Mouse (Mus musculus) spleen, adult 2 months (tissue): ENCODE measurements around the gene Tenm3. TPM values are rescaled to one million over a fixed set of nuclear protein-coding genes. Genes with fewer than 3 reads are reported as not detected.

Experiments used
- DNase-seq, 2 experiments: peaks; one replicate each; pipeline versions ENCODE4 v3.0.0 to v3.0.0-alpha.2; 2012 to 2021; ENCODE audit warnings: low spot score in 2 of 2, low read depth in 1 of 2
- H3K27ac ChIP-seq: fragments of 200-500 bp; 2 replicates; pipeline ENCODE4 v1.5.1; 2012; ENCODE audit warnings: low read length, inconsistent platforms; ENCODE audit not compliant: insufficient read depth
- H3K27me3 ChIP-seq: fragments of 200-500 bp; 2 replicates; pipeline ENCODE4 v1.6.1; 2012; ENCODE audit warnings: mild to moderate bottlenecking, moderate library complexity, low read length, inconsistent platforms; ENCODE audit not compliant: control insufficient read depth, insufficient read depth
- H3K36me3 ChIP-seq: fragments of 200-500 bp; 2 replicates; pipeline ENCODE4 v1.6.1; 2012; ENCODE audit warnings: mild to moderate bottlenecking, low read length, inconsistent platforms; ENCODE audit not compliant: control insufficient read depth, insufficient read depth
- H3K4me1 ChIP-seq: fragments of 200-500 bp; 2 replicates; pipeline ENCODE4 v1.6.1; 2011; ENCODE audit warnings: inconsistent platforms; ENCODE audit not compliant: control insufficient read depth, insufficient read depth, insufficient read length
- H3K4me3 ChIP-seq: fragments of 200-500 bp; 2 replicates; pipeline ENCODE4 v1.5.1; 2011; ENCODE audit warnings: mild to moderate bottlenecking, inconsistent platforms; ENCODE audit not compliant: insufficient read depth, insufficient read length; ENCODE audit errors: extremely low read depth
- CTCF ChIP-seq: fragments of 200-500 bp; IDR thresholded peaks from 2 replicates; pipeline ENCODE4 v1.5.1; 2011; ENCODE audit warnings: mild to moderate bottlenecking, inconsistent platforms; ENCODE audit not compliant: insufficient read depth, insufficient read length, insufficient replicate concordance; ENCODE audit errors: extremely low read depth
- POLR2A ChIP-seq: fragments of 200-500 bp; IDR thresholded peaks from 2 replicates; pipeline ENCODE4 v1.6.1; 2011; ENCODE audit warnings: low read depth, low read length, inconsistent platforms
- WGBS: fragments of 180-500 bp; shearing (Covaris S2); methylation state at CpG from one replicate; pipeline ENCODE4 v1.1.7; 2018; 5-methylcytosine and 5-hydroxymethylcytosine counted together
- polyA plus RNA-seq: library from polyadenylated mRNA; depleted of rRNA; stranded (reverse); fragments of >200 nt; gene quantifications from 2 replicates; pipeline ENCODE4 v1.2.3, GENCODE M21; 2012

Gene Tenm3
- polyA plus RNA-seq, 1 experiment, result 0.48 TPM

DNA sequence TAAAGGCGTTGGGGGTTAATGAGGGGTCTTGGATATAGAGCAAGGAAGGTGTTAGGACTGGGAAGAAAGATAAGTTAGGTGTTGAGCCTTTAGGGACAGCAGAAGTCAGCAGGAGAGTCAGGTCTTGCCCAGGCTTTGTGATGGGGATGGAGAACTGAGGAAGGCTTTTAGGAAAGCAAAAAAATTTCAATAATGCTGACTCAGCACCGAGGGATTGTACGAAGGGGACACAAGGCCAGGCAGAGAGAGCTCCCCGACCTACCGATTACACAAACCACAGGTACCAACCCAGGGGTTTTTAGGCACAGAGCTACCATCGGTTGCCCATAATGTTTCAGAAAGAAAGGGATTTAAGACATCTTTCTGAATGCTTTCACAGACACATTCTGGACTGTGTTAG is 583.9 kb downstream of the Tenm3 start:
- 71% methylated on average over 6 of the region's 6 CpGs for WGBS
- Histone ChIP-seq H3K27me3 (no peaks in the 10 kb centered on the region), H3K4me1 (no peaks in the 10 kb centered on the region), H3K4me3 (no peak overlapping the region), H3K36me3 (no peaks in the 10 kb centered on the region), H3K27ac (no peak overlapping the region)
- TF ChIP-seq CTCF (no peak), POLR2A (no peak)
- DNase-seq, result no peak

- no peak for DNase-seq
- Histone ChIP-seq H3K36me3 (no peaks in the 10 kb centered on the region), H3K4me3 (no peak overlapping the region), H3K27me3 (no peaks in the 10 kb centered on the region), H3K27ac (no peak overlapping the region), H3K4me1 (no peaks in the 10 kb centered on the region)
- TF ChIP-seq CTCF (no peak), POLR2A (no peak)
- WGBS, result 84% methylated on average over 2 of the region's 2 CpGs
These were observed 599.9 kb downstream of the Tenm3 start for GRCm38 (mm10) chr8:48243876-48244275.

GRCm38 (mm10) chr8:48240917-48241531 is 602.7 kb downstream of the Tenm3 start:
- Histone ChIP-seq H3K27ac (no peak overlapping the region), H3K4me3 (no peak overlapping the region), H3K36me3 (no peaks in the 10 kb centered on the region), H3K4me1 (no peaks in the 10 kb centered on the region), H3K27me3 (no peaks in the 10 kb centered on the region)
- WGBS, result 77% methylated on average over 6 of the region's 6 CpGs
- TF ChIP-seq CTCF (no peak), POLR2A (no peak)
- no peak for DNase-seq

GRCm38 (mm10) chr8:48236968-48237367 is 606.8 kb downstream of the Tenm3 start:
- DNase-seq, result no peak
- Histone ChIP-seq H3K27me3 (no peaks in the 10 kb centered on the region), H3K4me3 (no peak overlapping the region), H3K27ac (no peak overlapping the region), H3K36me3 (no peaks in the 10 kb centered on the region), H3K4me1 (no peaks in the 10 kb centered on the region)
- WGBS, result 96% methylated on average over 5 of the region's 5 CpGs
- TF ChIP-seq POLR2A, result no peak
- TF ChIP-seq CTCF, result no peak

GRCm38 (mm10) chr8:48232927-48233326 is 610.8 kb downstream of the Tenm3 start:
- Histone ChIP-seq H3K4me3 (no peak overlapping the region), H3K27me3 (no peaks in the 10 kb centered on the region), H3K4me1 (no peaks in the 10 kb centered on the region), H3K27ac (no peak overlapping the region), H3K36me3 (no peaks in the 10 kb centered on the region)
- WGBS, result 84% methylated on average over 7 of the region's 7 CpGs
- no peak for DNase-seq
- TF ChIP-seq POLR2A, result no peak
- TF ChIP-seq CTCF, result no peak

GRCm38 (mm10) chr8:48231882-48232281 is 611.9 kb downstream of the Tenm3 start:
- H3K4me3 ChIP-seq, result no peak overlapping the region
- DNase-seq, result no peak
- H3K4me1 ChIP-seq, result no peaks in the 10 kb centered on the region
- 85% methylated on average over 9 of the region's 9 CpGs for WGBS
- H3K36me3 ChIP-seq, result no peaks in the 10 kb centered on the region
- no peak overlapping the region for H3K27ac ChIP-seq
- TF ChIP-seq POLR2A (no peak), CTCF (no peak)
- no peaks in the 10 kb centered on the region for H3K27me3 ChIP-seq

GRCm38 (mm10) chr8:48231389-48231788 is 612.4 kb downstream of the Tenm3 start:
- no peak for TF ChIP-seq CTCF
- TF ChIP-seq POLR2A, result no peak
- 82% methylated on average over 9 of the region's 9 CpGs for WGBS
- Histone ChIP-seq H3K36me3 (no peaks in the 10 kb centered on the region), H3K4me1 (no peaks in the 10 kb centered on the region), H3K27ac (no peak overlapping the region), H3K4me3 (no peak overlapping the region), H3K27me3 (no peaks in the 10 kb centered on the region)
- DNase-seq, result no peak

DNA sequence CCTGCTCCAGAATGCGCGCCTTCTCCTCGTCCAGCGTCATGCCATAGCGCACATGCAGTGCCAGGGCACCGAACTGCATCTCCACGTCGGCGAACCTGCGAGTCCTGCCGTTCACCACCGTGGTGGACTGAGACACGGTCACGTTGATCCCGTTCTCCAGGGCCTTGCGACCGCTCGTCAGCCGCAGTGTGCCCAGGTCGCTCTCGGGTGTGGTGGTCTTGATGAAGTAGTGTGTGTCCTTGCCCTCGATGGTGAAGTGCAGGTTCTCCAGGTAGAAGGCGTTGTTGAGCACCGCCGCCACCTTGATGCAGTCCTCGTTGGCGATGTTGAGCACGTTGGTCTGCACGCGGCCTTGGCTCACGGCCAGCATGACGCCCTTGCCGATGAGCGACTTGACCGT is 615.1 kb downstream of the Tenm3 start:
- no peaks in the 10 kb centered on the region for H3K4me1 ChIP-seq
- H3K36me3 ChIP-seq, result no peaks in the 10 kb centered on the region
- H3K27me3 ChIP-seq, result no peaks in the 10 kb centered on the region
- no peak overlapping the region for H3K4me3 ChIP-seq
- H3K27ac ChIP-seq, result no peak overlapping the region
- 97% methylated on average over 35 of the region's 35 CpGs for WGBS
- no peak for TF ChIP-seq POLR2A
- no peak for TF ChIP-seq CTCF
- no peak for DNase-seq
